Mouse (Mus musculus) heart, embryonic 15.5 days (tissue): ENCODE measurements around the gene Nop16. TPM values are rescaled to one million over a fixed set of nuclear protein-coding genes. Genes with fewer than 3 reads are reported as not detected.

Experiments
- ATAC-seq: fragments of 200-750 bp; cut with Nextera tagmentation; replicated peaks from 2 replicates; pipeline ENCODE4 v1.8.0; 2017; ENCODE audit warnings: low read depth, moderate TSS enrichment; ENCODE audit not compliant: insufficient number of reproducible peaks, insufficient read depth, low FRiP score
- H3K27ac ChIP-seq: fragments of 300-500 bp; sonication (generic); 2 replicates; pipeline ENCODE4 v1.5.1; 2015; ENCODE audit warnings: mild to moderate bottlenecking, inconsistent platforms
- H3K27me3 ChIP-seq: fragments of 300-500 bp; sonication (generic); 2 replicates; pipeline ENCODE4 v1.6.1; 2015; ENCODE audit warnings: inconsistent platforms
- H3K36me3 ChIP-seq: fragments of 300-500 bp; sonication (generic); 2 replicates; pipeline ENCODE4 v1.6.1; 2015; ENCODE audit warnings: mild to moderate bottlenecking, inconsistent platforms
- H3K4me1 ChIP-seq: fragments of 300-500 bp; sonication (generic); replicated peaks from 2 replicates; pipeline ENCODE4 v1.6.1; 2015; ENCODE audit warnings: inconsistent platforms
- H3K4me2 ChIP-seq: fragments of 300-500 bp; sonication (generic); 2 replicates; pipeline ENCODE4 v1.6.1; 2015; ENCODE audit warnings: inconsistent platforms, mild to moderate bottlenecking, moderate library complexity
- H3K4me3 ChIP-seq: fragments of 300-500 bp; sonication (generic); 2 replicates; pipeline ENCODE4 v1.5.1; 2015; ENCODE audit warnings: mild to moderate bottlenecking, inconsistent platforms
- H3K9ac ChIP-seq: fragments of 300-500 bp; sonication (generic); 2 replicates; pipeline ENCODE4 v1.6.1; 2015; ENCODE audit warnings: mild to moderate bottlenecking, inconsistent platforms
- H3K9me3 ChIP-seq: fragments of 300-500 bp; sonication (generic); replicated peaks from 2 replicates; pipeline ENCODE4 v1.6.1; 2016; ENCODE audit warnings: inconsistent platforms
- WGBS: fragments of 180-500 bp; shearing (Covaris S2); methylation state at CpG from one replicate; pipeline ENCODE4 v1.1.7; 2015; ENCODE audit warnings: mixed read lengths; 5-methylcytosine and 5-hydroxymethylcytosine counted together
- polyA plus RNA-seq: library from polyadenylated mRNA; unstranded; fragments of >200 nt; fragmentation: Nextera tagmentation; extraction: Ambion mirVana; gene quantifications from 2 replicates; pipeline ENCODE4 v1.2.1, GENCODE M21; 2015

The Nop16 gene
- polyA plus RNA-seq, 1 experiment from 2014 or later = 45.5 TPM

DNA sequence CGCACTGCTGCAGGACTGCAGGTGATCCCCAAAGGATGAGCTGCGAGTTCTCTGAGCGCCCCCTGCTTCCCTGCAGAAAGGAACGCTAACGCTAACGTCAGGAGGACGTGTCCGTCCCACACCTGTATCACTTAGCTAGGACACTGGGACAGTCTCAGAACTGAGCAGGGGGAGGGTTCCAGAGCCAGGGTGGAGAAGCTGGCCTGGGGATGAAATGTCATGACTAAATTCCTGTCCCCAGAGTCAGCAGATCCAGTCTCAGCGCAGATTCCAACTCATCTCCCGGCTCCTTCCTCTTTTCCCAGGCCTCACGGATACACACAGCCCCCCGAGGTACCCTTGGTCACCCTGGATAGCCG is 20.7 kb upstream of the Nop16 start:
- H3K4me1 ChIP-seq = peaks cover 23% of the 10 kb centered on the region
- H3K4me2 ChIP-seq = peak overlapping the region; percentile 83
- H3K36me3 ChIP-seq = no peaks in the 10 kb centered on the region
- peak overlapping the region; percentile 73 for H3K9ac ChIP-seq
- H3K27me3 ChIP-seq = no peaks in the 10 kb centered on the region
- no peaks in the 10 kb centered on the region for H3K9me3 ChIP-seq
- 13% methylated on average over 13 of the region's 13 CpGs for WGBS
- H3K27ac ChIP-seq = peak overlapping the region; percentile 57
- ATAC-seq = 0 out of 2 replicates have a peak, but pooled peaks have one; percentile 23
- peak overlapping the region; percentile 66 for H3K4me3 ChIP-seq

DNA sequence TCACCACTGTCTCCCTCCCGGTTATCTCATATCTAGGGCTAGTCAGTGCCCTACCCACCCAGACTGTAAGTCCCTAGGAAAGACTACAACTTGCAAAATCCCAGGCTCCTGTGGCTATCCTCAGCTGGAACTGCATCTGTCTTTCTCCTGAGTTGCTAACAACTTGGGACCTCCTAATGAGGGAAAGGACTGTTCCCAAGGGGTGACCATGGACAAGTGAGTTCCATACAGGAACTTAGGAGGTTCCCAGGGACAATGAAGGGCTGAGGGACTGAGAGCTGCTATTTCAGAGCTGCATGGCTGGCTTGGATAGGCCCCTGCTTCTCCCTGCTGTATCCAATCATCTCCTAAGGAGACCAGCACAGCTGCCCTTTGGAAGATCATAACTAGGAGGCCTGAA is 19.4 kb upstream of the Nop16 start:
- Histone ChIP-seq H3K4me3 (no peak overlapping the region), H3K4me2 (peak overlapping the region; percentile 7; the same call in 1 of the 2 replicates), H3K4me1 (peaks cover 23% of the 10 kb centered on the region), H3K9ac (no peak overlapping the region), H3K36me3 (peaks cover 5% of the 10 kb centered on the region; the same call in 1 of the 2 replicates), H3K27me3 (no peaks in the 10 kb centered on the region), H3K9me3 (no peaks in the 10 kb centered on the region), H3K27ac (no peak overlapping the region)
- no peak for ATAC-seq
- 24% methylated on average over 1 of the region's 1 CpGs for WGBS

DNA sequence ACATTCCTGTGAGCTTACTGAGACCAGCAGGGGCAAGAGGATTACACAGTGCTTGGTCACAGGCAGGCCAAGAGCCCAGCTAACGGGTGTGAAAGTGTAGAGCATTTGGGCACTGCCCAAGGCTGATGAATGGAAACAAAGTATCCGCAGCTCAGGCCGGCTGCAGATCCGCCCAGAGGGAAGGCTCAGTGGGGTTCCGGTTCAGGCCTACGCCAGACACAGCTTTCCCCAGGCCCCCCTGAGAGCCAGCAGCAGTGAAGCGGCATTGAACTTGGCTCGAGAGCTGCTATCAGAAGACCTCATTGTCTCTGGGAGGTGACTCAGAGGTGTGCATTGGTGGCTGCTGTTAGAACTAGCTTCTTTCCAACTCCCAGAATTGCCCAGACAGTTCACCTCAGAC is 18.8 kb upstream of the Nop16 start:
- no peaks in the 10 kb centered on the region for H3K9me3 ChIP-seq
- H3K4me3 ChIP-seq = 0 out of 2 replicates have a peak overlapping the region, but pooled peaks have one; percentile 3
- peaks cover 23% of the 10 kb centered on the region for H3K4me1 ChIP-seq
- H3K27me3 ChIP-seq = no peaks in the 10 kb centered on the region
- peaks cover 5% of the 10 kb centered on the region; the same call in 1 of the 2 replicates for H3K36me3 ChIP-seq
- ATAC-seq = no peak
- WGBS = 33% methylated on average over 8 of the region's 8 CpGs
- peak overlapping the region; percentile 7; the same call in 1 of the 2 replicates for H3K4me2 ChIP-seq
- no peak overlapping the region for H3K9ac ChIP-seq
- 0 out of 2 replicates have a peak overlapping the region, but pooled peaks have one; percentile 13 for H3K27ac ChIP-seq

DNA sequence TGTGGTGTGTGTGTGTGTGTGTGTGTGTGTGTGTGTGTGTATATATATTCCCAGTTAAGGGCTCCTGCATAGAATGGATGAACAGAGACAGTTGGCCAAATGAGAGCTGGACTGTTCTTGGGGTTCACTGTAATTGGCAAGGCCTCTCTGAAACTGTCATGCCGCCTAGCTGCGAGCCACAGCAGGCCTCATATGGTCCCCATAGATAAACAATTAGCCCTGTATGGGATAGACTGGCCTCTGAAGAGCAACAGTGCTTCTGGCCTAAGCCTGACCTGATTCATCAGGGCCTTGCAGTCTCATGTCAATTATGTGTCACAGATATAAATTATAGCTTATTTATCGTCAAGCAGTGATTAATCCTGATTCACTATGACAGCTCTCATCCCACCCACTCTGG is 18.1 kb upstream of the Nop16 start:
- H3K36me3 ChIP-seq = peaks cover 5% of the 10 kb centered on the region; the same call in 1 of the 2 replicates
- ATAC-seq = no peak
- no peak overlapping the region for H3K9ac ChIP-seq
- H3K4me1 ChIP-seq = peaks cover 23% of the 10 kb centered on the region
- H3K4me2 ChIP-seq = no peak overlapping the region
- no peak overlapping the region for H3K27ac ChIP-seq
- H3K27me3 ChIP-seq = no peaks in the 10 kb centered on the region
- H3K9me3 ChIP-seq = no peaks in the 10 kb centered on the region
- WGBS = 79% methylated on average over 3 of the region's 3 CpGs
- no peak overlapping the region for H3K4me3 ChIP-seq

DNA sequence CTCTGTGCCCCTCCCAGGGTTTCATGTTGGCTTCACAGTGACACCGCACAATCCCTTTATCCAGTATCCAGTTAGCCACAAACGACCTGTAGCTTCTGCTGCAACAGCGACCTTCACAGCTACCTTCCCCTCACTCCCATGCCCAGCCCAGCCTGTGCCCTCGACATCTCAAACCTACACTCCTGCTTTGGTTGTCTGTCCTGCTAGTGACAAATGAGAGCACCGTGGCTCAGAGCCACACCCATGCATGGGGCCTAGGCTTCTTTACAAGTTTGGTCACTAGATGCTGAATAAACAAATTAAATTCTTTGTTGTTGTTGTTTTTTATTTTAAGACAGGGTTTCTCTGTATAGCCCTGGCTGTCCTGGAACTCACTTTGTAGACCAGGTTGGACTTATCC is 17.3 kb upstream of the Nop16 start:
- Histone ChIP-seq H3K4me3 (no peak overlapping the region), H3K4me1 (peaks cover 23% of the 10 kb centered on the region), H3K9ac (no peak overlapping the region), H3K27ac (no peak overlapping the region), H3K9me3 (no peaks in the 10 kb centered on the region), H3K27me3 (no peaks in the 10 kb centered on the region), H3K4me2 (no peak overlapping the region), H3K36me3 (peaks cover 5% of the 10 kb centered on the region; the same call in 1 of the 2 replicates)
- no peak for ATAC-seq
- WGBS = 66% methylated on average over 5 of the region's 5 CpGs

DNA sequence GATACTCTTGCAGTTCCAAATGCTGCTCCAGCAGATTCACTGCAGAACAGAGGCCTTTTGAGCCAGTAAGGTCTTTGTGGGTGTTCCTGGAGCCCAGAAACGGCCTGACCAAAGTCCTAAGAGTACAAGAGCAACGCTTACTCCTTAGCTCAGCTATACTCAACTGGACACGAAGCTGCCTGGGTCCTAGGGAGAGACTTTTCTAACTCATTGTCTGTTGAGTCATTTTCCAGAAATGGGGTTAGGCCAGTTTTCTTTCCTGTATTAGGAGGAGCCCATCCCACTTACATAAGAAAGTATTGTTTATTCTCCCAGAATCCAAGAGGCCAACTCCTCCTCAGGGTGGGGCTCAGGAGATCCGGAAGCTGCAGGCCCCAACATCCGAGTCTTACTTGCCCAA is 15.5 kb upstream of the Nop16 start:
- WGBS = 85% methylated on average over 5 of the region's 5 CpGs
- H3K27me3 ChIP-seq = no peaks in the 10 kb centered on the region
- no peak for ATAC-seq
- H3K9me3 ChIP-seq = no peaks in the 10 kb centered on the region
- no peak overlapping the region for H3K4me2 ChIP-seq
- peaks cover 18% of the 10 kb centered on the region for H3K4me1 ChIP-seq
- H3K27ac ChIP-seq = no peak overlapping the region
- peaks cover 5% of the 10 kb centered on the region; the same call in 1 of the 2 replicates for H3K36me3 ChIP-seq
- no peak overlapping the region for H3K9ac ChIP-seq
- no peak overlapping the region for H3K4me3 ChIP-seq

DNA sequence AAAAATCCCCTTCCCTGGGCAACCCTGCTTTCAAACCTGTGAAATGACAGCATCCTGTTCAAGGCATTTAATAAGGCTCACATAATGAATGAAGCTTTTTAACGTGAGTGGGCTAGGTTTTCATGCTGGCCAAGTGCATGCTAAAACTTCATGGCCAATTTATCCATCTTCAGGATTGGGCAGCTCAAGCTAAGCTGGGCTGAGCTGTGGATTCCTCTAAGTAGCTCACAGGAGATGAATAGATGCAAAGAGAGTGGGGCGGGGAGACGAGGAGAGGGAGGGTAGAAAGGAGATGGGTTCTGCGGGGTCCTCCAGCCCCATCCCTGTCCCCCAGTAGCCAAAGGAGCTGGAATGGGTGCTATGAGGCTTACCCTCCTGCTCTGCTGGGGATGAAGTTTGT is 14.3 kb upstream of the Nop16 start:
- ATAC-seq = no peak
- Histone ChIP-seq H3K27ac (no peak overlapping the region), H3K9me3 (no peaks in the 10 kb centered on the region), H3K36me3 (peaks cover 5% of the 10 kb centered on the region; the same call in 1 of the 2 replicates), H3K9ac (no peak overlapping the region), H3K4me3 (no peak overlapping the region), H3K4me2 (no peak overlapping the region), H3K27me3 (no peaks in the 10 kb centered on the region), H3K4me1 (peaks cover 8% of the 10 kb centered on the region)
- 66% methylated on average over 4 of the region's 4 CpGs for WGBS

DNA sequence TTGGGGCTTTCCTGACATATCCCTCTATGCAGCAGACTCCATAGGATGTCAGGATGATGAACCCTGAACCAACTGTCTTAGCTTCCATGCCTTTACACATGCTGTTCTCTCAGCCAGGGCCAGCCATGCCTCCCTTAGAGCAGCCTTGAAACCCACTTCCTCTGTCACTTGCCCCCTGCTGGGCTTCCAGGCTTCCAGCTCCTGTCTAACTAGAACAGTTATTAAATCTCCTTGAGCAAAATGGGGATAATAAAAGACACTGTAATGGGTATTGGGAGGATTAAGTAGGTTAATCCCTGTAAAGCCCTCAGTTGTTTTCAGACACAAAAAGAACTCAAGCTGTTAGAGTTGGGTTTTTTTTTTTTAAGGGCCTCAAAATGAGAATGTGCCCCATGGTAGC is 13.6 kb upstream of the Nop16 start:
- Histone ChIP-seq H3K9ac (no peak overlapping the region), H3K27me3 (no peaks in the 10 kb centered on the region), H3K9me3 (no peaks in the 10 kb centered on the region), H3K36me3 (peaks cover 11% of the 10 kb centered on the region; the same call in 1 of the 2 replicates), H3K4me2 (no peak overlapping the region), H3K4me3 (no peak overlapping the region), H3K4me1 (peaks cover under 1% of the 10 kb centered on the region), H3K27ac (no peak overlapping the region)
- ATAC-seq = no peak

DNA sequence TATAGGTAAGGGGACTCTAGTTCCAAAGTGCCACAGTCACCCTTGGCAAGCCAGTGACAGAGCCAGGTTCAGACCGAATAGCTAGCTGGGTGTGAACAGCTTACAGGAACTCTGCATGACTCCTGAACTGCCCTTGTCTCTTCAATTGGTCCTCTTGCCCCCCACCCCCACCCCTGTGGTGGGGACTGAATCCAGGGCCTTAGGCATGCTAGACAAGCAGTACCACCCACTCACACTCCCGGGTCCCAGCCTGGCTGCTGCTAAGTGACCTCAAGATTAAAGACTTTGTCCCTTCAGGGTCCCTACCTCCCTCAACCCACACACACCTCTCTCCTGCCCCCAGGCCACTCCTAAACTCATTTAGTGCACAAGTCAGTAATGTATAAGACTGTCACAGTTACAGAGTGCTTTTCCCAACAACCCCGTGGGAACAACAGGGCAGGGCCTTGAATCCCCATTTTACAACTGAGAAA is 12.8 kb upstream of the Nop16 start:
- Histone ChIP-seq H3K27ac (no peak overlapping the region), H3K4me1 (peaks cover 6% of the 10 kb centered on the region), H3K27me3 (no peaks in the 10 kb centered on the region), H3K36me3 (peaks cover 11% of the 10 kb centered on the region; the same call in 1 of the 2 replicates), H3K4me3 (no peak overlapping the region), H3K9me3 (no peaks in the 10 kb centered on the region), H3K9ac (no peak overlapping the region), H3K4me2 (no peak overlapping the region)
- WGBS = 49% methylated on average over 3 of the region's 3 CpGs
- no peak for ATAC-seq

DNA sequence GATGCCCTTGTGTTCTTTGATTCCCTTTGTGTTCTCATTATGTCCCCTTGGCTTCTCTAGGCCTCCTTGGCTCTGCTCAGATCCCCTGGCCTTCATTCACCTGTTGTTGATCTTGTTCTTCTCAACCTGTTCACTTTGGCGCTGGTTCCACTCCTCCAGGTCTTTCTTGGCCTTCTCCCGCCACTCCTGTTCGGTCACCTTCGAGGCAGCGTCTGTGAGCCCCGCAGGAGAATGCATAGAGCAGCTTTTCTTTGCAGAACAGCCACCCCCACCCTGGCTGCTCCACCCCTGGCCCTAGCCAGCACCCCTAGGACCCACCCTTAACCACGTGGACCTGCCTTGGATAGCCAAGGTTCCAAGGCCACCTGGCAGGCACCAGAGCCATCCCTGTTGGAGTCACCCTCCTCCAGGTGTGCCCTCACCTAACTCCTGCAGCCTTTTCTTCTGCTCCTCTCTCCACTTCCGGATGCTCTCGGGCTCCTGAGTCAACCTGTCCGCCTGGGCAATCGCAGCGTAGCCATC is 8.8 kb upstream of the Nop16 start:
- H3K36me3 ChIP-seq = peaks cover 6% of the 10 kb centered on the region; the same call in 1 of the 2 replicates
- whole genome bisulfite sequencing = 88% methylated on average over 12 of the region's 12 CpGs
- no peak for ATAC-seq

DNA sequence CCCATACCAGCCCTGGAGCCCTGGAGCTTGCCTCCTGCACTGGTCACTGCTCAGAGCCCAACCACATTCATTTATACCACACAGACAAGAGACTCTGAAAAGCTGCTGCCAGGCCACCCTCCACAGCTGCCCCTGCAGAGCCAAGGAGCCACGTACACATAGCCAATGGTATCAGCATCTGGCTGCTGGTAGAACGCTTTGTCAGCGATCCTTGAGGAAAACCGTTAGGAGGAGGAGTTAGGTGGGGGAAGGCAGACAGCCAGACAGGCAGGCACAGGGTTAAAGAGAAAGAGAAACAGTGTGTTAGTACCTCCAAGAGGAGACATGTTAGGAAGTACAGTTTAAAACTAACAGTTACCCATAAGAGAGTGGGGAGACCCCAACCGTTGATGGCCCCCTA is 7.0 kb upstream of the Nop16 start:
- H3K9ac ChIP-seq = peak overlapping the region; percentile 26; the same call in 1 of the 2 replicates
- peaks cover 35% of the 10 kb centered on the region for H3K4me1 ChIP-seq
- H3K9me3 ChIP-seq = no peaks in the 10 kb centered on the region
- H3K4me3 ChIP-seq = no peak overlapping the region
- peak; percentile 36; the same call in 1 of the 2 replicates for ATAC-seq
- H3K36me3 ChIP-seq = peaks cover 6% of the 10 kb centered on the region; the same call in 1 of the 2 replicates
- no peaks in the 10 kb centered on the region for H3K27me3 ChIP-seq
- H3K4me2 ChIP-seq = peak overlapping the region; percentile 42
- WGBS = 40% methylated on average over 5 of the region's 5 CpGs
- peak overlapping the region; percentile 81 for H3K27ac ChIP-seq

More for the DNA sequence above, 8.8 kb upstream of the Nop16 start:
- H3K9ac ChIP-seq = no peak overlapping the region
- H3K27me3 ChIP-seq = no peaks in the 10 kb centered on the region
- H3K4me2 ChIP-seq = no peak overlapping the region
- H3K4me3 ChIP-seq = no peak overlapping the region
- H3K27ac ChIP-seq = no peak overlapping the region
- peaks cover 34% of the 10 kb centered on the region for H3K4me1 ChIP-seq
- H3K9me3 ChIP-seq = no peaks in the 10 kb centered on the region
